Mouse (Mus musculus): ENCODE results near the gene Zranb3.
A peak's percentile ranks its signal among the peaks of the same experiment; 100 is the strongest.
"Not testable (repeated sequence)": the region's sequence is repeated elsewhere in the genome, so short reads cannot be mapped to it uniquely, and the experiment has no call there.

Zranb3 gene

DNA sequence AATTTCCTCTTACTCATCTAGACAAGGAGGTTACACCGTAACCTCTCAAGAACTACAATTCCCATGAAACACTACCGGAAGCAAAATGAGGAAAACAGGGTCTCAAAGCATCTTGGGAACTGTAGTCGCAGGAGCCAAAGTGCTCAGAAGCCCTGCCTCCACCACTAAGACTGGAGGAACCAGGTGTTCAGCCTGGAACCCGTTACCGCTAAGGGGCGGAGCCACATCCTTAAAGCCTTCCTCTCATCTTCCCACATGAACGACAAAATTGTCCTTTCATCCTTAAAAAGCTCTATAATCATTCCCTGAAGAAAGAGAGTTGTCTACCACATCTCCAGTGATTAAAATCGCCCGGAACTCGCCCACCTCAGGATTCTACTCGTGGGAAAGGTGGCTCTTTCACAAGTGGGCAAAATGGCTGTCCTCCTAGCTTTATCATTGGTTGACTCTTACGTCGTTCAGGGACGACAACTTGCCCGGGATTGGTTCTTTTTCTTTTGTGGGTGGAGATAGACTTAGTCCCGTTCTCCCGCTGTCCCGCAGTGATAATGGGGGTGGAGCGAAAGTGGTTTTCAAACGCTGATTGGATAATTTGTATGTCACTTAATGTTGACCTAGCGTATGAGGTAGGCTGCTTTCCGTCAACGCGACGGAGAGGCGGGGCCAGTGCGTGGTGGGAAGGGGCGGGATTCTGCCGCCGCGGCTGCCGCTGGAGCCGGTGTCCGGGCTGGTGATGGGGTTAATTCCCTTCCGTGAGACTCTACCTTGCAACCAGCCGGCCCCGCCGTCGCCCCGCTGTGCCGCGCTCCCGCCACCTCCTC, at the start of gene Zranb3, which contains the start of gene R3hdm1:
Gene Zranb3, minus strand, starts transcription at position 407 of the 821 bp plus-strand sequence.
Gene R3hdm1, plus strand, starts transcription at position 661 of the 821 bp plus-strand sequence.
- DNase-seq: peak; percentile 94

DNA sequence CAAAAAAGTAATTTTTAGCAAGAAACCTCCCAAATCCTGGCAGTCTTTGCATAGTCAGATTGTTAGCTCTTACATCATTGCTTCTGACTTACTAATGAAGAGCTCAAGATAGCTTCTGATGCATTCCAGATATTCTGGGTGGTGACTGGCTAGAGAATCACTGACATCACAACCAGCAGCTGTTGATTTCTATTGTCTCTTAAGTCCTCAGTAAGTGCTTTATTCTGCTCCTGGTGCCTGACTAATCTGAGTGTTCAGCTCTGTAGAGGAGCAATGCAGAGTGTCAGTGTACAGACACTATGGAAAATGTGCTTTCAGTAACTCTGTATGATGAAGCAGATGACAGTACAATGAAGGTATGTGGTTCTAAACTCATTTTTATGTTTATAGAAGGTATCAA, 38.9 kb upstream of the Zranb3 start:
- DNase-seq: no peak

DNA sequence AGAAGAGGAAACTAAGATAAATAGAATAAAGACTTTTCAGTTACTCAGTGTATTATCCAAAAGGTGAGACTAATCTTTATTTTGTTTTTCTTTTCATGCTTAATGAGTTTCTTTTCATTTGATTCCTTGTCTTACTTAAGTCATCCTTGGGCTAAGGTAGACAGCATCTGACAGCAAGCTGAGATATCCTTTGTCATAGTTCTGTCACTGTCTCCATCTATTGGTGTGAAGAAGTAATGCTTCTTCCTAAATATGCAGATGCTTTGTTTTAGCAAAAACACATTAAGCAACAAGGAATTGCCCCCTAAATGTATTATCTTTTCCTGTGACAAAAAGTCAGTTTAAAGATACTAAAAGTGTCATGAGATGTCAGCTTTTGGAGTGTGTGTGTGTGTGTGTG, 38.2 kb upstream of the Zranb3 start:
- DNase-seq: no peak

- DNase-seq: not testable (repeated sequence)
Observed at GRCm38 (mm10) chr1:128136222-128136621, 33.4 kb upstream of the Zranb3 start.

GRCm38 (mm10) chr1:128120913-128121627, 18.2 kb upstream of the Zranb3 start:
- DNase-seq: no peak

DNA sequence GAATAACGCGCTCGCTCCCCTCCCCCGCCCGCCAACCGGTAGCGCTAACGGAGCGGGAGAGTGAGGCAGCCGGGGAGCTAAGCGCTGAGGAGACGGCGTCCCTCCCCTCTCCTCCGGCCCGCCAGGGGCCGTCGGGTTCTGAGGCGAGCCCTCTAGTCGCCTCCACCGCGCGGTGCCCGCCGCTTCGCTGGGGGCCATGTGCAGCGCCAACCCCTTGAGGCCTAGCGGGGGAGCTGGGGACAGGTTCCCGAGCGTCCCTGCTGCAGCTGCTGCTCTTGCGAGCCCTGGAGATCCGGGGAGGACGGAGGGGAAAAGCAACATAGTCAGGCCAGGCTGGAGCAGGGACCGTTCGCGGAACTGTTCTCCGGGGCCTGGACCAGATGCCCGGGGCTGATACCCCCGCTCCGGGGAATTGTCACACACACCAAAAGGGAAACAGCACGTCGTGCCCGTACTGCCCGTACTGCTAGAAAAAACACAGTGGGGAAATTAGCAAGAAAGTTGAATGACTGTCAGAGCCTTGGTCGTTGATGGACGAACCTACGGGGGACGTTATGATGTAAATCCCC, 757 bp upstream of the Zranb3 start:
- DNase-seq: no peak

DNA sequence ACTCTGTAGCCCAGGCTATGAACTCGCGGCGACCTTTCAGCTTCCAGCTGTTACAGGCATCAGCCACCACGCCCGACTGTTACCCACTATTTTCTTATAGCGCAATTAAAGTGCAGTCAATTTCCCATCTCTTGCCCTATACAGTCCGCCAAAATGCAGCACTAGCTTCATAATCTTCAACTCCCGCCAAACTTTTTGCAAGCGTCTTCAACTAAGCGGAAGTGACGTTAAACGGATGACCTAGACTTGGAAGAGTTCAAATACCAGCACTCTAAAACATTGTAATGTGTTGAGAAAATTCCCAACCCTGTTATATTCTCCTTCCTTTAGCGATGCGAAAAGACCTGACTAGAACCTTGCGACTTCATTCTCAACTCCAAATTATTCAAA, 601 bp downstream of the Zranb3 start:
- DNase-seq: peak; percentile 64

DNA sequence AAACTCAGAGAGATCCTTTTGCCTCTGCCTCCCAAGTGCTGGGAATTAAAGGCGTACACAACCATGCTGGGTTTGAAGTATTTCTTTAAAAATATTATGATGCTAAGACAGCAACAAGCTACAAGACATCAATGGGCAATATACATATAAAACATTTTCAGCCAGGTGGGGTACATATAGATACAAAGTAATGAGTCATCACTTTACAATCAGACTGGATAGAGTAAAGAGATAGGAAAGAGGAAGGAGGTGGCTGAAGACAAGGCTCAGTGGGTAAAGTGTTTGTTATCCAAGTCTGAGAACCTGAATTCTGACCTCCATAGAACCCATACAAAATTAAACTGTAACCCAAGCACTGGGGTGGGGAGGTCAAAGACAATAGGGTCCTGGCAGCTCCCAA, 4.5 kb downstream of the Zranb3 start:
- no peak for DNase-seq

DNA sequence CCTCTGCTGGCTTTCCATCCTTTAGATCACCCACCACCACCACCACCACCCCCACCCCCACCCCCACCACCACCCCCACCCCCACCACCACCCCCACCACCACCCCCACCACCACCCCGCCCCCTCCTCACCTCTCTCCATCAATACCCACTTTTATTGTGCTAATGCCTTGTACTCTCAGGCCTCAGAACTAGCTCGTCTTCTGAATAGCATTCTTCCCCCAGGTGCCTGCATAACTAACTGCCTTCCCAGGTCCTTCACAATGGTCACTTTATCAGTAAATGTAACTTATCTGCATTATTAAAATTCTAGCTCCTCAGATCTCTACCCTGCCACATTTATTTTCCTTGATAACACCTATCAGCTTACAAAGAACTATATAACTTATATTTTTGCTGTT, 8.2 kb downstream of the Zranb3 start:
- DNase-seq: no peak

DNA sequence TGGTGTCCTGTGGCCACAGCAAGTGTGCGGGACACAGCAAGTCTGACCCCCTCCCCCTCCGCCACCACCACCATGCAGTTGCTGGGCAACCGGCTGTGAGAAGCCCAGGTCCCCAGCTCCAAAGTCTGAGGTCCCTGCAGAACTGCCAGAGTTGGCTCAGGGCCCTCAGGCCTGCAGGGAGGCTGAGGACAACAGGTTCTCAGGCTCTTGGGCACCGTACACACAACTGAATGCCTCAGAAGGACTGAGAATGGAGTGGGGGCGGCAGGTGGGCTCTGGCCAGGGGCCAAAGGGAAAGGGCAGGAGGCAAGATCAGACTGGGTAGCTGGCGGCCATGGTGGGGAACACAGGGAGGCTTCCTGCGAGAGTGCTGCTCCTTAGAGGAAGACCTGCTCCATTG, 20.0 kb downstream of the Zranb3 start:
- peak; percentile 35 for DNase-seq

- DNase-seq: no peak
Observed at GRCm38 (mm10) chr1:128081873-128082272, 21.0 kb downstream of the Zranb3 start.

GRCm38 (mm10) chr1:128080936-128081696, 21.7 kb downstream of the Zranb3 start:
- no peak for DNase-seq

- DNase-seq: no peak
Observed at GRCm38 (mm10) chr1:128078646-128079045, 24.2 kb downstream of the Zranb3 start.

DNA sequence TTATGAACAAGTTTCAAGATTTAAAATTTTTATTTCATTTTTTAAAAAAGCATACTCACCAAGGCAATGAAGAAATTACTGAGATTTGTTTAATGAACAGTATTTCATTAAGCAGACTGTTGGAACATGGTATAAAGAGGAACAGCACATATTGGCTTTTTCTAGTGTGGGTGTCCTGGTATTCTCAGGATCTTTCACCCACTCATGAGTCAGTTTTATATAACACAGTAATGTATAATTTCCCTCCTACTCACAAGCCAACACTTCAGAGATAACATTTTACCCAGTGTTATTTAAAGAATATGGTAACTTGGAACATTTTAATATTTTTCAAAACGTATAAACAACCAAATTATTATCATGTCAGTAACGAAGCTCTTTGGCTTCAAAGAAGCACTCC, 25.1 kb downstream of the Zranb3 start:
- DNase-seq: no peak

DNA sequence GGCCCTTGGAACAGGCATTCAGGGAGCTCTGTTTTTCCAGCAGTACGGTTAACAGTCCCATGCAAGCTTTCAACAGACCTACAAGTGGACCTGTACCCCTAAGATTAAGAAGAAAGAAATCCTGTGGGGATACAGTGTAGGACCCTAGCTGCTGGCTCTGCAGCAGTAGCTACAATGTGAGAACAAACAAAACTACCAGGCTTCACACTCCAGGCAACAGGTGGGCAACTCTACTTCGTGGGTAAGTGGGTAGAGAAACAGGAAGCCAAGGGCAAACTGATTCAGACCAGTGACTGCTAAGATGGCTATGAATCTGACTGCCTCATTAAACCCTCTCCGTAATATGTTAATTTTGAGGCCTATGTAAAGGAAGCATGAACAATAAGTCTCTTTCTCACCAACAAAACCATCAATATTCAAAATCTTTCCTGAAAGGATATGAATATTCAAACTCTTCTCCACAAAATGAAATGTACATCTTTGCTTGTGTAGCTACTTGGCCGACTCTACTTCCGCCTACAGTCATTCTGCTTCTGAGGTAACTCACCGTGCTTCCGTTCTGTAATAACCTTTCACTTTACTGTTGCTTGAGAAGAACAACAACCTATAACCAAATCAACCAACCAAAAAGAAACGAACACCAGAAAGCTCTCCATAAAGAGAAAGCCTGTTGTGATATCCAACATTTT, 25.9 kb downstream of the Zranb3 start:
- no peak for DNase-seq

DNA sequence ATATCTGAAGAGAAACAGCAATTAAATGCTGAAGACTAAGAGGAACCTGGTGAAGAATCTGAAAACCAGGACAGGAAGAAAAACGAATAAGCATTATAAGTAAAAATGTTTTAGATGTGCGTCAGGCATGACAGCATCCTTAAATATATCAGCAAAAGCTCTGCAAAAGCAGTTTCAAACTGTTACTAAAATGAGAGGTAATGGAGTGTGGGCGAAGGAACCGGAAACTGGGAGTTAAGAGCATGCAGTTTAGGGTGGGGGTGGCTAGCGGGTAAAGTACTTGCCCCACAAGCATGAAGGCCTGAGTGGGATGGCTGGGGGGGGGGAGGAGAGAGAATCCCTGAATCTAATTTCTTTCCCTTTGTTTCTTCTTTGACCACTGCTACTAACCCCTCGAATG, 29.8 kb downstream of the Zranb3 start:
- DNase-seq: no peak

- DNase-seq: no peak
Observed at GRCm38 (mm10) chr1:128070003-128070402, 32.8 kb downstream of the Zranb3 start.

DNA sequence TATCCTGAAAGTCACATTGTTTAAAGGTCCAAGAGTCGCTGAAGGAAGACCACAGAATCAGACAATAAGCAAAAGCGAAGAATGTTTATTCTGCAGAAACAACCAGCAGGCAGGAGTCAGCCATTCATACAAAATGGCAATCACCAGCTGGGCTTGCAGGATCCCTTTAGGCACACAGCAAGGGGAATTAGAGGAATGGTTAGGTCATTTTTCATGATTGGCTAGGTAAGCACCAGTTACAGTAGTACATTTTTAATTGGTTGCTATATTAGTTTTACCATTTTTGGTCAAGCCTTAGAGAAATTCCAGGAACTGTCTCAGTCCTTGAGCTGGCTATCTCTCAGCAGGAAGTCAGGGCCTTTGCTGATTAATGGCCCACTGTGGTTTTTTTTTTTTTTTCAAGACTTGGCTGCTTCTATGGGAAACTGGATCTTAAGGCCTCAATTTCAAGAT, 33.9 kb downstream of the Zranb3 start:
- no peak for DNase-seq

GRCm38 (mm10) chr1:128064716-128065115, 38.1 kb downstream of the Zranb3 start:
- DNase-seq: no peak

GRCm38 (mm10) chr1:128062167-128062566, 40.7 kb downstream of the Zranb3 start:
- DNase-seq: no peak

- DNase-seq: no peak
Observed at GRCm38 (mm10) chr1:128061401-128061800, 41.4 kb downstream of the Zranb3 start.

- DNase-seq: no peak
Observed at GRCm38 (mm10) chr1:128060655-128061344, 42.0 kb downstream of the Zranb3 start.
